Mouse (Mus musculus): ENCODE data around the gene Sh3pxd2a. TPM values are rescaled to one million over a fixed set of nuclear protein-coding genes. Genes with fewer than 3 reads are reported as not detected.

Sh3pxd2a gene
- total and polyA plus RNA-seq, 3 experiments: 3.9 to 11.3 TPM; not detected in 1

DNA sequence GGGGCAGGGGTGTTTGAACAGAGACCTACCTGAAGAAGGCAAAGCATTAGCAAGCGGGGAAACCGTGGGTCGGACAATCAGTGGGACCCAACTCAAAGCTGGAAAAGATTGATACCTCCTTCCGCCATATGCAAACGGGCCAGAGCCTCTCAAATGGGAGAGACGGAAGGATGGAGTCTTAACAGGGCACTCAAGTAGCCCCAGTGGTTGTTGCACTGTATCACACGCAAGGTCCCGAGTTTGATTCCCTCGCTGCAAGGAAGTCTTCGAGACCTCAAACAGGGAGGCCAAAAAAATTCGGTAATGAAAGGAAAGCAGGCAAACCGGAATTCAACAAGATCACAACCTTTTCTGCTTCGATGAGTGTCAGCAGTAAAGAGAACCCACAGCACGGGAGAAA is 29.5 kb downstream of the Sh3pxd2a start:
- no peaks in the 10 kb centered on the region for H3K79me2 ChIP-seq (ENCODE audit: control insufficient read depth, insufficient read depth, low read length, poor library complexity)
- H3K27ac ChIP-seq (ENCODE audit: control insufficient read depth, low read depth, low read length): no peak overlapping the region
- DNase-seq (ENCODE audit: low read depth, low spot score): no peak
- H3K9ac ChIP-seq (ENCODE audit: control insufficient read depth, low read depth, low read length, poor library complexity, severe bottlenecking): no peak overlapping the region
- no peaks in the 10 kb centered on the region for H3K36me3 ChIP-seq (ENCODE audit: control insufficient read depth in 1 of 2, insufficient read depth in 2 of 2, low read length in 2 of 2)
- H3K9me3 ChIP-seq (replicated peaks; ENCODE audit: insufficient read depth, low read length): no peaks in the 10 kb centered on the region
- peaks cover 0 to 2% of the 10 kb centered on the region in 2 experiments; a peak in 1 of 4 replicates for H3K27me3 ChIP-seq (ENCODE audit: control insufficient read depth in 1 of 2, insufficient read depth in 2 of 2, low read length in 2 of 2)
- TF ChIP-seq POLR2A (IDR thresholded peaks at IDR 0.05; ENCODE audit: control insufficient read depth in 1 of 2, insufficient read depth in 1 of 2, low read depth in 1 of 2, low read length in 2 of 2, poor library complexity in 1 of 2): no peak
- TF ChIP-seq POLR2AphosphoS5 (IDR thresholded peaks at IDR 0.05; ENCODE audit: borderline replicate concordance, low read depth, low read length): no peak
- no peak for TF ChIP-seq KAT2A (conservative IDR thresholded peaks at IDR 0.05; ENCODE audit: low read depth, low read length)
- TF ChIP-seq EP300 (IDR thresholded peaks at IDR 0.05; ENCODE audit: low read depth in 1 of 2, low read length in 2 of 2): no peak
- TF ChIP-seq MEF2A (IDR thresholded peaks at IDR 0.05; ENCODE audit: extremely low read depth, insufficient replicate concordance, low read depth, low read length, poor library complexity, severe bottlenecking): no peak
- no peak for TF ChIP-seq GATA1 (IDR thresholded peaks at IDR 0.05; ENCODE audit: low read depth, low read length)
- TF ChIP-seq ZKSCAN1 (IDR thresholded peaks at IDR 0.05; ENCODE audit: low read depth, low read length): no peak
- no peak for TF ChIP-seq CHD2 (IDR thresholded peaks at IDR 0.05; ENCODE audit: low read length)
- TF ChIP-seq CTCF (IDR thresholded peaks at IDR 0.05 in 2 of 3, conservative IDR thresholded peaks at IDR 0.05 in 1 of 3; ENCODE audit: control insufficient read depth in 1 of 3, insufficient read depth in 1 of 3, low read depth in 2 of 3, low read length in 3 of 3, poor library complexity in 1 of 3, severe bottlenecking in 1 of 3): no peak
- TF ChIP-seq TBP (IDR thresholded peaks at IDR 0.05; ENCODE audit: low read depth, low read length): no peak
- TF ChIP-seq POLR2AphosphoS2 (IDR thresholded peaks at IDR 0.05; ENCODE audit: low read length): no peak
- TF ChIP-seq SIN3A (IDR thresholded peaks at IDR 0.05; ENCODE audit: low read length): no peak
- H3K4me1 ChIP-seq (ENCODE audit: control insufficient read depth in 1 of 2, insufficient read depth in 2 of 2, low read length in 2 of 2): no peaks in the 10 kb centered on the region
- no peak overlapping the region for H3K4me3 ChIP-seq (ENCODE audit: control insufficient read depth in 1 of 2, insufficient read depth in 1 of 2, low read depth in 2 of 2, low read length in 2 of 2)

- Histone ChIP-seq H3K36me3 (ENCODE audit: control insufficient read depth in 1 of 2, insufficient read depth in 2 of 2, low read length in 2 of 2) (no peaks in the 10 kb centered on the region), H3K9me3 (replicated peaks; ENCODE audit: insufficient read depth, low read length) (no peaks in the 10 kb centered on the region), H3K9ac (ENCODE audit: control insufficient read depth, low read depth, low read length, poor library complexity, severe bottlenecking) (no peak overlapping the region), H3K4me3 (ENCODE audit: control insufficient read depth in 1 of 2, insufficient read depth in 1 of 2, low read depth in 2 of 2, low read length in 2 of 2) (no peak overlapping the region), H3K4me1 (ENCODE audit: control insufficient read depth in 1 of 2, insufficient read depth in 2 of 2, low read length in 2 of 2) (no peaks in the 10 kb centered on the region), H3K27me3 (ENCODE audit: control insufficient read depth in 1 of 2, insufficient read depth in 2 of 2, low read length in 2 of 2) (peaks cover 0 to 2% of the 10 kb centered on the region in 2 experiments; a peak in 1 of 4 replicates), H3K79me2 (ENCODE audit: control insufficient read depth, insufficient read depth, low read length, poor library complexity) (no peaks in the 10 kb centered on the region), H3K27ac (ENCODE audit: control insufficient read depth, low read depth, low read length) (no peak overlapping the region)
- DNase-seq (ENCODE audit: low read depth, low spot score): no peak
- no peak for TF ChIP-seq ZKSCAN1 (IDR thresholded peaks at IDR 0.05; ENCODE audit: low read depth, low read length)
- no peak for TF ChIP-seq MEF2A (IDR thresholded peaks at IDR 0.05; ENCODE audit: extremely low read depth, insufficient replicate concordance, low read depth, low read length, poor library complexity, severe bottlenecking)
- TF ChIP-seq KAT2A (conservative IDR thresholded peaks at IDR 0.05; ENCODE audit: low read depth, low read length): no peak
- no peak for TF ChIP-seq POLR2A (IDR thresholded peaks at IDR 0.05; ENCODE audit: control insufficient read depth in 1 of 2, insufficient read depth in 1 of 2, low read depth in 1 of 2, low read length in 2 of 2, poor library complexity in 1 of 2)
- no peak for TF ChIP-seq USF1 (IDR thresholded peaks at IDR 0.05; ENCODE audit: low read depth, low read length)
- no peak for TF ChIP-seq MAX (IDR thresholded peaks at IDR 0.05; ENCODE audit: low read length)
- no peak for TF ChIP-seq POLR2AphosphoS2 (IDR thresholded peaks at IDR 0.05; ENCODE audit: low read length)
- TF ChIP-seq JUND (IDR thresholded peaks at IDR 0.05; ENCODE audit: low read depth, low read length): no peak
These were observed 31.9 kb downstream of the Sh3pxd2a start for GRCm38 (mm10) chr19:47432339-47432738.
